Mouse (Mus musculus) thymus, postnatal 36 days (tissue): Measurements from ENCODE around the gene Fzd9.

Experiments
- DNase-seq, 2 experiments: peaks; one replicate each; pipeline ENCODE4 v3.0.0; 2022; ENCODE audit warnings: mixed read lengths in 2 of 2

The Fzd9 gene

GRCm38 (mm10) chr5:135251079-135251454 lies at the start of gene Fzd9:
Fzd9 (minus strand) TSS chr5:135251230.
- peak; percentile 78 for DNase-seq

DNA sequence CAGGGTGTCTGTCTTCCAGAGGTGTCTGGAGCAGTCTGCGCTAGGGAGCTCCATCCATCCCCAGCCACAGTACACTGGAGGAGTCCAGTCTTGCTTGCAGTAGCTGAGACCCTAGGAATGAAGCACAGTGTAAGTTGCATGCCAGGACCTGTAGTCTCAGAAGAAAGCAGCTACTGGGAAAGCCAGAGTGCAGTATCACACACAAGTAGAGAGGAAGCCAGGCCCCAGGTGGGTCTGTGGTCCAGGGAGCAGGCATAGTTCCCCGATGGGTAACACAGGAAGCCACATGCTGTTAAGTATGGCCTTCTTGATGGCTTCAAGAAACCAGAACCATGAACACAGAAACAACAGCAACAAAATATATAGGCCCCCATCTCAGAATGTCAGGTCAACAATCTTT lies 41.0 kb upstream of the Fzd9 start:
- no peak for DNase-seq

GRCm38 (mm10) chr5:135291193-135291592 lies 40.2 kb upstream of the Fzd9 start:
- no peak for DNase-seq

DNA sequence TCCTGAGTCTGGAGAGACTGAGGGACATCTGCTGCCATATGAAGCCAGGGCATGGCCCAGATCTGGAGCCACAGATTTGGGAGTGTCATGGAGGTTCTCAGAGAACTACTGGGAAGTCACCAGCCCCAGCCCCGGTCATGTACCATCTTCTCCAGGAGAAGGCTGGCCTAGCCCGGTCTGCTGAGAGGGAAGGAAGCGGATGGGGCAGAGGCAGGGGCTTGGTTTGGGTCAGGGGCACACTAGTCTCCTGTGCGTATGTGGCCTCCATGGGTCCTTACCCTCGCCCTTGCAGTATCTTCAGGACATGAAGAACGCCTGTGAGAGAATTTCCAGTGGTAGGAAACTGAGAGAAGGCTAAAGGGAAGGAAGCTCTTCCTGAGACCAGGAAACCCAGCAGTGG lies 39.7 kb upstream of the Fzd9 start:
- no peak for DNase-seq

- DNase-seq = no peak
Measured at GRCm38 (mm10) chr5:135286926-135287325, 35.9 kb upstream of the Fzd9 start.

- DNase-seq = peak; percentile 70
Measured at GRCm38 (mm10) chr5:135286185-135286584, 35.2 kb upstream of the Fzd9 start.

- no peak for DNase-seq
Measured at GRCm38 (mm10) chr5:135285211-135285610, 34.2 kb upstream of the Fzd9 start.

- DNase-seq = no peak
Measured at GRCm38 (mm10) chr5:135280226-135280625, 29.2 kb upstream of the Fzd9 start.

DNA sequence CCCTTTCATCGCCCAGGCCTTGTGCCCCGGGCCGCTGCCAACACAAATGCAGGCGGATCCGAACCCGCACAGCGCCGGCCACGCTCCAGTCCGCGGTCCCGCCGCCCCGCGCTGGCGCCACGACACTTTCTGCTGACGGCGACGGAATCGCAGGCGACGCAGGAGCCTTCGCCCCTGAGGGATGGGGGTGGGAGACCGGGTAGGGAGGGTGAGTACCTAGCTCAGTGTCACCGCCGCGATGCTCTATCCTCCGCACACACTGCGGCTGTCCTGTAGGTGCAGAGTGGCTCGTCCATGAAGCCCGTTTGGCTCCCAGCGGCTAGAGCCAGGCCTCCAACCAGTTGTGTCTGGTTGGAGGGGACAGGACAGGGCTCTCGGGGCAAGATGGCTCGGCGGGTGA lies 25.6 kb upstream of the Fzd9 start:
- no peak for DNase-seq

- no peak for DNase-seq
Measured at GRCm38 (mm10) chr5:135274663-135275396, 23.8 kb upstream of the Fzd9 start.

GRCm38 (mm10) chr5:135271563-135272165 lies 20.6 kb upstream of the Fzd9 start:
- DNase-seq = no peak

- no peak for DNase-seq
Measured at GRCm38 (mm10) chr5:135270361-135270760, 19.3 kb upstream of the Fzd9 start.

DNA sequence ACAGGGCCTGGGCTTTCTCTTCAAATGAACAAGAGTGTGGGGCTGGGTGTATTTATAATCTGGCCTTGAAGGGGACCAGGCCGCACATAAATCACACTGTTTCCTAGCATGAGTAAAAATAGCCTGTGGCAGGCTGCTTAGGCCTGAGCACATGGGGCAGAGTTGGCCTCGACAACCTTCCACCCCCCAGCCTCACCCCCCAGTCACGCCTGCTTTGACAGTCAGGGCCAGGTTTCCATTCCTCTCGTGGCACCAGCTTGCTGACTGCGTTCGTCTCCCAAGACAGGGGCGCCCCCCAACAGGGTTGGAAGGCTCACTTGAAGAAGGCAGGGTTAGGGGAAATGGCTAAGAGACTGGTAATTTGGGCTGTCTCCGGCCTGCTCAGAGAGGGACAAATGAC lies 18.4 kb upstream of the Fzd9 start:
- no peak for DNase-seq

DNA sequence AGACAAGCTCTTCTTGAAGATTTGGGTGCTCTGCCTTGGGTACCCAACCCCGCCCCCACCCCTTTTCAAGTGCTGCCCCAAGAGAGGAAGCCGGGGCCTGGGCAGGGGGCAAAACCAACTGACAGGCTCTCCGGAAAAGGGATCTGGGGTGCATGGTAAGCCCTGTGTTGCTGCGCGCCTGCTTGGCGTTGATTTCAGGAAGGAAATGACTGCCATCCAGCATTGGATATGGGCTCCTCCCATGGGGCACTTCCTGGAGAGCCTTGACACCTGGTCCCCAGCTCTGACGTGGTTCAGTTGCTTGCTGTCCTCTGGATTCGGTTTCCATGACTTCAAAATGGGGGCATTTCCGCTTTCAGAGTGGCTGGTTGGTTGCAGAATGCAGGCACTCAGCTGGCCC lies 13.5 kb upstream of the Fzd9 start:
- DNase-seq = peak; percentile 36 to 60

DNA sequence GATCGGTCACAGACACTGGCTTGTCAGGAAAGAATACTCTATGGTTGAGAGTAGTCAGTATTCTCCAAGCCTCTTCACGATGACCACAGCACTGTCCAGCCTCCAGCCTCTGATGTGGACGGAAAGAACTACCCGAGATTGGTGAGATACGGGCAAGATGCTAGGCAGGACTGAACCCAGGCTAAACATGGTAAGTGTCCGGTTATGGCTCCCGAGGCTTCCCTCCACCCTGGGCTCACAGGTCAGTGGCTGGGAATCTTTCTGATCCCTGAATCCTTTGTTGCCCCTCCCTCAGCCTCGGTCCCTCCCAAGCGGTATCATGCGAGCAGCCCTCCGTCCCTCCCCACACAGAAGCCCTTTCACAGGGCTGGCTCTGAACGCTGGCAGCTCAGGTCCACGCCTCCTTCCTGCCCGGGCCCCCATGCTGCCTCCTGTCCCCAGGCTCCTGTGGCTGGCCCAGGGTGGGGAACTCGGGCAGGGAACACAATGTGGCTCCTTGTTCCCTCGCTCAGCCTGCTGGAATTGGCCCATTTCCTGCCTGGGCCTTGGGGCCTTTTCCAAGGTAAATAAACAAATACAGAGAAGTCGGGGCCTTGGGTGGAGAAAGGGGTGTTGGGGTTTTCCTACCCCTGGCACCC lies 13.0 kb upstream of the Fzd9 start:
- DNase-seq = peak; percentile 37 to 57

GRCm38 (mm10) chr5:135258280-135259150 lies 7.5 kb upstream of the Fzd9 start:
- DNase-seq = no peak

- peak in 1 of 2 experiments; percentile 11 for DNase-seq
Measured at GRCm38 (mm10) chr5:135257559-135257958, 6.5 kb upstream of the Fzd9 start.

GRCm38 (mm10) chr5:135256166-135256565 lies 5.1 kb upstream of the Fzd9 start:
- DNase-seq = no peak

GRCm38 (mm10) chr5:135253741-135254401 lies 2.8 kb upstream of the Fzd9 start:
- DNase-seq = no peak

GRCm38 (mm10) chr5:135250186-135251078 lies 598 bp downstream of the Fzd9 start:
- DNase-seq = peak; percentile 21 to 24

DNA sequence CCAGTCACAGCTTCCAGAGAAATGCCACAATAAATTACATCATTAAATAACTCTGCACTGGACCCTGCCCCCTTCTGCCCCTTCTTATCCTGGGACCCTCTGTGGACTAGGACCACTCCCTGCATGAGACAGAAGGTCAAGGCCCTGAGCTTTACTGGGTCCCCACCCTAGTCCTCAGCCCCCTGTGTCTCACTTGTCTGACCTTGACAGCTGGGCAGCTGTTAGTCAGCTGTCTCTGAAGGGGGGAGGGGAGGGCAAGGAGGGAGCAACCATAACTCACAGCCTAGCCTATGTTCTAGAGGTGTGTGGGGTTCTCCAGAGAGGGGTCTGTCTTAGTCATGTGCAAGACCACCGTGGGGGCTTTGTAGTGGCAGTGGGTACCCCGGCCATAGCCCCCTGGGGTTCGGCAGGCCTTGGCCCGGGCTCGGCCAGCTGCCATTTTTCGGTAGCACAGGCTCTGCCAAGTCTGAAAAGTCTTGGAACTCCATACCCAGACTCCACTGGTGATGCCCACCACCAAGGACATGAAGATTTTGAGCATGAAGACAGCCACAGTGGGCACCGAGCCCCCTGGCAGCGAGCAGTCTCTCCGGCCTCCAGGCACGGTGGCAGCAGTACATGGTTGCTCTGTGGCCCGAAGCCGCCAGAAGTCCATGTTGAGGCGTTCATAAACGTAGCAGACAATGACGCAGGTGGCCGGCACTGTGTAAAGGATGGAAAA lies 1.9 kb downstream of the Fzd9 start:
- DNase-seq = no peak
